Mouse (Mus musculus) neural tube, embryonic 15.5 days (tissue): Measurements from ENCODE around the gene Prpf6. TPM values are rescaled to one million over a fixed set of nuclear protein-coding genes. Genes with fewer than 3 reads are reported as not detected.

Source experiments
- ATAC-seq: fragments of 200-750 bp; cut with Nextera tagmentation; 2 replicates; pipeline ENCODE4 v1.8.0; 2017; ENCODE audit warnings: mild to moderate bottlenecking, moderate TSS enrichment, moderate library complexity; ENCODE audit not compliant: low FRiP score
- H3K27ac ChIP-seq: fragments of 300-500 bp; sonication (generic); replicated peaks from 2 replicates; pipeline ENCODE4 v1.5.1; 2015; ENCODE audit warnings: mild to moderate bottlenecking, inconsistent platforms
- H3K27me3 ChIP-seq: fragments of 300-500 bp; sonication (generic); replicated peaks from 2 replicates; pipeline ENCODE4 v1.6.1; 2015; ENCODE audit warnings: inconsistent platforms
- H3K36me3 ChIP-seq: fragments of 300-500 bp; sonication (generic); 2 replicates; pipeline ENCODE4 v1.6.1; 2015; ENCODE audit warnings: inconsistent platforms
- H3K4me1 ChIP-seq: fragments of 300-500 bp; sonication (generic); 2 replicates; pipeline ENCODE4 v1.6.1; 2015; ENCODE audit warnings: inconsistent platforms
- H3K4me2 ChIP-seq: fragments of 300-500 bp; sonication (generic); 2 replicates; pipeline ENCODE4 v1.6.1; 2015; ENCODE audit warnings: inconsistent platforms, mild to moderate bottlenecking, moderate library complexity
- H3K4me3 ChIP-seq: fragments of 300-500 bp; sonication (generic); replicated peaks from 2 replicates; pipeline ENCODE4 v1.5.1; 2015; ENCODE audit warnings: mild to moderate bottlenecking, inconsistent platforms
- H3K9ac ChIP-seq: fragments of 300-500 bp; sonication (generic); replicated peaks from 2 replicates; pipeline ENCODE4 v1.6.1; 2015; ENCODE audit warnings: mild to moderate bottlenecking, inconsistent platforms
- H3K9me3 ChIP-seq: fragments of 300-500 bp; sonication (generic); replicated peaks from 2 replicates; pipeline ENCODE4 v1.6.1; 2016; ENCODE audit warnings: inconsistent platforms
- WGBS: fragments of 180-500 bp; shearing (Covaris S2); methylation state at CpG from one replicate; pipeline ENCODE4 v1.1.7; 2015; ENCODE audit warnings: mixed read lengths; 5-methylcytosine and 5-hydroxymethylcytosine counted together
- polyA plus RNA-seq: library from polyadenylated mRNA; unstranded; fragments of >200 nt; fragmentation: Nextera tagmentation; extraction: Ambion mirVana; gene quantifications from 2 replicates; pipeline ENCODE4 v1.2.1, GENCODE M21; 2015

Prpf6 gene
- 58.2 and 61.1 TPM in 2 replicates for polyA plus RNA-seq

DNA sequence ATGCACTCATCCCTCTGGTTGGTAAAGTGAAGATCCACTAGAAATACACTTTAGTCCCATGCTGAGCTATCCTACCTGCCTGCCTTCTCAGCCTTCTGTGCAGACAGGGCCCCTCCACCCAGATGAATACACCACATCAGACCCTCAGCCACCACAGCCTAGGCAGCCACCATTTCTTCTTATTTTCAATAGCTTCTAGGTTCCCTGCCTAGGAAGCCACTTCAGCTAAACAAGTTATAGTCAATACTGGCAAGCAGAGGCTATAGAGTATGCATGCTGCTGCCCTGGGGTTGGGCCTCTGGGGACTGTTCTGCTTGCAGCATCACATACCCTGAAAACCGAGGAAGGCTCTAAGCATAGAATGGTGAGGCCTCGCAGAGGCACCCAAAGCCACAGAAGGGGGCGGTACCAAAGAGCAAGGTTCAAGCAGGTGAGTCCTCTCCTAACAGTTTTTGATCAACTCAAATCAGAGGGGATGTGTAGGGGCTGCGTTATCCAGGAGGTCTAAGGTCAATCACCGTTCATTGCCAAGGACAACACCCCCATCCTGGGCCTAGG, at the start of gene Prpf6:
Gene Prpf6 (plus strand): TSS at position 341 of the 558 bp plus-strand sequence.
- peaks cover 52% of the 10 kb centered on the region for H3K36me3 ChIP-seq
- peak; percentile 18 for ATAC-seq
- H3K9me3 ChIP-seq, result no peaks in the 10 kb centered on the region
- peak within 1 kb of the TSS; percentile 90 for H3K9ac ChIP-seq
- peak within 1 kb of the TSS; percentile 95 for H3K27ac ChIP-seq
- peak within 1 kb of the TSS; percentile 90 for H3K4me2 ChIP-seq
- no peaks in the 10 kb centered on the region for H3K27me3 ChIP-seq
- H3K4me1 ChIP-seq, result peaks cover 37% of the 10 kb centered on the region
- WGBS, result 22% methylated on average over 5 of the region's 5 CpGs
- H3K4me3 ChIP-seq, result peak within 1 kb of the TSS; percentile 83

DNA sequence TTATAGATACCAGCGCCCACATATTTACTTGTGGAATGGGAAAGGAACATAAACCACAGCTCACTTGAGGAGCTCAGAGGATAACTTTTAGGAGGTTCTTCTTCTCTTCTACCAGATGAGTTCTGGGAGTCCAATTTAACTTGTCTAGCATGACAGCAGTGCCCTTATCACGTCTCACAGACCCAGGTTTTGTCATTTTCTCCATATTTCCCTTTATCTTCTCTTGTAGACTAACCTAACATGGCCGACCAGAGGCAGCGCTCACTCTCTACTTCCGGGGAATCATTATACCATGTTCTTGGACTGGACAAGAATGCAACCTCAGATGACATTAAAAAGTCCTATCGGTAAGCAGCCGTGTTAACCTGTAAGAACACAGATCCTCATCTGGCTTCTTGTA, 45.5 kb upstream of the Prpf6 start:
- no peak for ATAC-seq
- H3K4me2 ChIP-seq, result no peak overlapping the region
- no peak overlapping the region for H3K27ac ChIP-seq
- no peaks in the 10 kb centered on the region for H3K27me3 ChIP-seq
- H3K9ac ChIP-seq, result no peak overlapping the region
- WGBS, result 97% methylated on average over 7 of the region's 7 CpGs
- peaks cover 42% of the 10 kb centered on the region for H3K36me3 ChIP-seq
- no peaks in the 10 kb centered on the region for H3K4me1 ChIP-seq
- H3K4me3 ChIP-seq, result no peak overlapping the region
- H3K9me3 ChIP-seq, result no peaks in the 10 kb centered on the region

DNA sequence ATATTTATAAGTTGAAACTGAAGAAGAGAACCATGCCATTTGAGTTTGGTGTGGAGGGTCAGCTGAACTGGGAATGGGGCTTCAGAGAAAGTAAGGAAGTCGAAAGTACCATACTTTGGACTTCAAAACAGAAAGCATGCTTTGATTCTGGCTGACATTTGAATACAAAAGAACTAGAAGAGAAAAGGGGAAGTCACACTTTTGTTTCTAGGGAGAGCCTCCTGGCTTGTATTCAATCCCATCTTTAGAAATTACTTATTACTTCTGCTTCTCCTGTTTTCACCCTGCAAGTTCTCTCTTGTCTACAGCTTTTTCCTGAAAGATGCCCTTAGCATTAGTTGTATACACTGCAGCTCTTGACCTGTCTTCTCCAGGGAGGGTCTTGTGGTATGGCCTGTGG, 43.4 kb upstream of the Prpf6 start:
- Histone ChIP-seq H3K36me3 (peaks cover 63% of the 10 kb centered on the region), H3K9ac (no peak overlapping the region), H3K4me3 (no peak overlapping the region), H3K4me2 (no peak overlapping the region), H3K4me1 (no peaks in the 10 kb centered on the region), H3K9me3 (no peaks in the 10 kb centered on the region), H3K27me3 (no peaks in the 10 kb centered on the region), H3K27ac (no peak overlapping the region)
- WGBS, result 88% methylated on average over 1 of the region's 1 CpGs
- ATAC-seq, result no peak

DNA sequence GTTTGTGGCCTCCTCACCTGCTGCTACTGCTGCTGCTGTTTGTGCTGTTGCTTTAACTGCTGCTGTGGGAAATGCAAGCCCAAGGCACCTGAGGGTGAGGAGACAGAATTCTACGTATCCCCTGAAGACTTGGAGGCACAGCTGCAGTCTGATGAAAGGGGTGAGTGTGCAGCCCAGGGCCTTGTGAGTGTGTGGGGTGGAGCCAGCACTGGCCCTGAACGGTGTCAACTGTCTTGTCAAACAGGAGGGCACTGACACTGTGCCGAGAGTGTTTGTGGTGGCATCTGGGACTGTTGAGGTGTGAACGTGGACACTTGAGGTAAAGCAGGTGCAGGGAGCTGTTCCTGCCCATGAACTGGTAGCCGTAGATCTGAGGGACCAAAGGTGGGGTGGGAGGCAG, 43.0 kb upstream of the Prpf6 start:
- no peak overlapping the region for H3K27ac ChIP-seq
- no peaks in the 10 kb centered on the region for H3K4me1 ChIP-seq
- no peak overlapping the region for H3K9ac ChIP-seq
- peaks cover 63% of the 10 kb centered on the region for H3K36me3 ChIP-seq
- H3K4me2 ChIP-seq, result no peak overlapping the region
- no peaks in the 10 kb centered on the region for H3K27me3 ChIP-seq
- H3K4me3 ChIP-seq, result no peak overlapping the region
- no peaks in the 10 kb centered on the region for H3K9me3 ChIP-seq
- ATAC-seq, result no peak
- 92% methylated on average over 5 of the region's 5 CpGs for WGBS

DNA sequence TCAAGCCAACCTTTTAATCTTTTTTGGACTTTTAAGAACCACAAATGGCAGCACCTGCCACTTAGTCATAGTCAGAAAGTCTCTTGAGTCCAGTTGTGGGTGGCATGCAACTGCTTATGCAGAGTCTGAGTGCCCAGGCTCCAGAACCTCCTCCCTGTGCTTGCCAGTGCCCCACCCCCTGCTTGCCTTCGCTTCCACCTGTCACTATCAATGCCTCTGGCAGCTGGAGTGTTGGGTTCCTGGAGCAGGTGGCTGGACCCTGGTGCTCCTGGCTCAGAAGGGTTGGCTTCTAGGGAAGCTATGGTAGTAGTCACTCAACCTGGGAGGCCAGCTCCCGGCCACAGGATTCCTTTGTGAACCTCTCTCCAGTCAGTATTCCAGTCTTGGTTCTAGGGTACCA, 41.4 kb upstream of the Prpf6 start:
- ATAC-seq, result no peak
- Histone ChIP-seq H3K36me3 (peaks cover 71% of the 10 kb centered on the region), H3K4me1 (no peaks in the 10 kb centered on the region)

DNA sequence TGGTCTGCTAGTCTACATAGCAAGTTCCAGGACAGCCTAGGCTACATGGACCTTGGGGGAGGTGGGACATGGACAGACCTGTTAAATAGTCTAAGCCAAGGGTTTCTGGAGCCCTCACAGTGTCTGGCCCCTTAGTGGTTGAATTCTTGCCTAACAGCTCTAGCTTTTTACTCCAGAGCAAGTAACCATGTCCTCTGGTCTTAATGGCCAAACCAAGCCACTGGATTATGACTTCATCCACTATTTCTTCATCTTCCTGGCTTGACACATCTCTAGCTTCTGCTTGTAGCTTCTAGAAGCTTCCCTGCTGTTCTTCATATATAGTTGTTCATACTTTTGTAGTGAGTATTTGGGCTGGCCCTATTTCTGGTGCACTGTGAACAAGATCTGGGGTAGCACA, 37.9 kb upstream of the Prpf6 start:
- H3K27me3 ChIP-seq, result no peaks in the 10 kb centered on the region
- no peak for ATAC-seq
- peaks cover 52% of the 10 kb centered on the region for H3K36me3 ChIP-seq
- H3K4me1 ChIP-seq, result no peaks in the 10 kb centered on the region
- H3K4me3 ChIP-seq, result no peak overlapping the region
- no peak overlapping the region for H3K9ac ChIP-seq
- H3K27ac ChIP-seq, result no peak overlapping the region
- no peak overlapping the region for H3K4me2 ChIP-seq
- no peaks in the 10 kb centered on the region for H3K9me3 ChIP-seq

More for the DNA sequence above, 41.4 kb upstream of the Prpf6 start:
- WGBS, result 97% methylated on average over 2 of the region's 2 CpGs
- Histone ChIP-seq H3K9me3 (no peaks in the 10 kb centered on the region), H3K27me3 (no peaks in the 10 kb centered on the region), H3K4me3 (no peak overlapping the region), H3K9ac (no peak overlapping the region), H3K27ac (no peak overlapping the region), H3K4me2 (no peak overlapping the region)

DNA sequence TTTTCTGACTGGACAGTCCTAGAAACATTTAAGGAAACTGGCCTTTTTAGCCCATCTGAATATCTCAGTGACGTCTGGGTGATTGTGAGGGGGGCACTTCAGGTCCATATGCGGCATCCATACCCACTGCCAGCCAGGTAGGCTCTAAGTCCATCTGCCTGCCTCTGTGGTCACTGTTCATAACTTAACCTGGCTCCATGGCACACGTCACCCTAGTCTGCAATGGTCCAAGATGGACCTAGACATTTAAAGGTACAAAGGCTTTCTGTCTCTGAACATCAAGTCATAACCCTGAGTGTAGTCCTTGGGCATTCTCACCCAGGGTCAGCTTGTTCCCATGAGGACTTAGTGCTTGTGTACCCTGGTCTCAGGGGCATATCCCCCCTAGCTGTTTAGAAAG, 24.3 kb upstream of the Prpf6 start:
- H3K27me3 ChIP-seq, result no peaks in the 10 kb centered on the region
- 0 out of 2 replicates have a peak, but pooled peaks cover 4% of the 10 kb centered on the region for H3K36me3 ChIP-seq
- H3K27ac ChIP-seq, result no peak overlapping the region
- no peak overlapping the region for H3K9ac ChIP-seq
- no peak overlapping the region for H3K4me2 ChIP-seq
- H3K9me3 ChIP-seq, result no peaks in the 10 kb centered on the region
- H3K4me3 ChIP-seq, result no peak overlapping the region
- no peak for ATAC-seq
- H3K4me1 ChIP-seq, result no peaks in the 10 kb centered on the region
- 84% methylated on average over 3 of the region's 3 CpGs for WGBS

DNA sequence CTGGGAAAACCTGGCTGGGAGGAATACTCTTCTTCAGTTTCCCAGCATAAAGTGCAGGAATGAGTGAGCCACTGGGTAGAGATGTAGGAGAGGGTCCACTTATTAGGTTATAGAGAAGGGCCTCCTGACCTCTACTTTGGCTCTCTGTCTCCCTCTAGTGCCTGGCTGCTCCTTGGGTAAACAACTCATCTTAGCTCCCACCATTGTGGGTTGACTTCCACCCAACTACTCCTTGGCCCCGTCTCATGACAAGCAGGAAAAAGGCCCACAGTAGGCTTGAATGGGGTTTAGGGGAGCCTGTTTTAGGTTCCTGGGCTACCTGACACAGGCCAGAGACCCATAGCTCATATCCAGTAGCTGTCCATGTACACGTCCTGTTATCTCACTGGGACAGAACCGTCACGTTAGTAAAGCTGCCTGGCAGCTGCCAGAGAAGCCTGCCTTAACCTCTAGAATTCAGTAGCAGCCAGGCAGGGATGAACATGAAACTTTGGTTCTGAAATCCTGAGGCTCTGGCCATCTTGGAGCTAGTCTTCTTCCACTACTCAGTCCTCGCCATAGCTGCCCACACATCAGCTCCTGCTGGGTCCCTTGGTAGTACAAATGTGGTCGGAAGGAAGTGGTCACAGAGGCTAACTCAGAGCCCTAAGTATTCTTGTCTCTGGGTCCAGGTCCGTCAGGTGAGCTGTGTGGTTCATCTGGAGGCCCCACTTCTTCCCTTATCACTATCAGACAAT, 23.2 kb upstream of the Prpf6 start:
- no peaks in the 10 kb centered on the region for H3K4me1 ChIP-seq
- no peak for ATAC-seq
- H3K36me3 ChIP-seq, result 0 out of 2 replicates have a peak, but pooled peaks cover 7% of the 10 kb centered on the region
- 83% methylated on average over 7 of the region's 7 CpGs for WGBS
- no peak overlapping the region for H3K9ac ChIP-seq
- H3K4me3 ChIP-seq, result no peak overlapping the region
- H3K27me3 ChIP-seq, result no peaks in the 10 kb centered on the region
- no peak overlapping the region for H3K27ac ChIP-seq
- no peaks in the 10 kb centered on the region for H3K9me3 ChIP-seq
- no peak overlapping the region for H3K4me2 ChIP-seq

DNA sequence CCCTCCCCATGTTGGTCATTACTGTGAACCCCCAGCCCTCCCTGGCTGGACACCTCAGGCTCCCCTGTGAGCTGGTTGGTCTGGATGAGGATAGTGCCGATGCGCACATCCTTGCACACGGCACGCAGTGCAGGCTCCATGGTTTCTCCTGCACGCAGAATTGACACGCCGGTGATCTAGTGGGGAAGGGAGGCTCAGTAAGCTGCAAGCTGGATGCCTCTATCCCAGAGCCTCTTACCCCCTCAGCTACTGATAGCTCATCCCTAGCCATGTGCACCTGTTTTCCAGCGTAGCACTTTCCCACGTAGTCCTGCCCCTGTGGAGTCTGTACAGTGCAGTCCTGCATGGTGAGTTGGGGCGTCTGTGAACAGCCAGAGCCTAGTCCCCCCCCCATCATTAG, 21.8 kb upstream of the Prpf6 start:
- no peak overlapping the region for H3K4me2 ChIP-seq
- no peaks in the 10 kb centered on the region for H3K9me3 ChIP-seq
- H3K27ac ChIP-seq, result no peak overlapping the region
- no peaks in the 10 kb centered on the region for H3K4me1 ChIP-seq
- H3K27me3 ChIP-seq, result no peaks in the 10 kb centered on the region
- H3K36me3 ChIP-seq, result peaks cover 9% of the 10 kb centered on the region; the same call in 1 of the 2 replicates
- no peak for ATAC-seq
- no peak overlapping the region for H3K9ac ChIP-seq
- H3K4me3 ChIP-seq, result no peak overlapping the region
- WGBS, result 90% methylated on average over 10 of the region's 10 CpGs

DNA sequence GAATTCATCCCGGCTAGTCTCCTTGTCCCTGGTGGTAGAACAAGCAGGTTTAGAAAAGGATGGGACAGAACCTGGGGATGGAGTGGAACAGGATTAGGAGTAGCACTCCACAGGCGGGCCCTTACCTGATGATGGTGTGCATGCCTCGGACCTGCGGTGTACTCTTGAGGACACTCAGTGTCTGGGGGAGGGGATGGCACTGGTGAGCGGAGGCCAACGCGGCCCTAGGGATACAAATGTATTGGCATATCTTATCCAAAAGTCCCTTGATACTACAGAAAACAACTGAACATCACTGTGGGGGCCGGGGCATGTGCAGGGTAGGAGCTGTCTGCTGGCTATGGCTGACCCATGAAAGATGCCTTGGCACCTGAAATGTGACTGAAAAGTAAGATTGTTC, 21.3 kb upstream of the Prpf6 start:
- no peak for ATAC-seq
- Histone ChIP-seq H3K4me2 (no peak overlapping the region), H3K9me3 (no peaks in the 10 kb centered on the region), H3K27me3 (no peaks in the 10 kb centered on the region), H3K4me1 (no peaks in the 10 kb centered on the region), H3K27ac (no peak overlapping the region), H3K36me3 (peaks cover 9% of the 10 kb centered on the region; the same call in 1 of the 2 replicates), H3K9ac (no peak overlapping the region), H3K4me3 (no peak overlapping the region)
- 89% methylated on average over 8 of the region's 8 CpGs for WGBS

DNA sequence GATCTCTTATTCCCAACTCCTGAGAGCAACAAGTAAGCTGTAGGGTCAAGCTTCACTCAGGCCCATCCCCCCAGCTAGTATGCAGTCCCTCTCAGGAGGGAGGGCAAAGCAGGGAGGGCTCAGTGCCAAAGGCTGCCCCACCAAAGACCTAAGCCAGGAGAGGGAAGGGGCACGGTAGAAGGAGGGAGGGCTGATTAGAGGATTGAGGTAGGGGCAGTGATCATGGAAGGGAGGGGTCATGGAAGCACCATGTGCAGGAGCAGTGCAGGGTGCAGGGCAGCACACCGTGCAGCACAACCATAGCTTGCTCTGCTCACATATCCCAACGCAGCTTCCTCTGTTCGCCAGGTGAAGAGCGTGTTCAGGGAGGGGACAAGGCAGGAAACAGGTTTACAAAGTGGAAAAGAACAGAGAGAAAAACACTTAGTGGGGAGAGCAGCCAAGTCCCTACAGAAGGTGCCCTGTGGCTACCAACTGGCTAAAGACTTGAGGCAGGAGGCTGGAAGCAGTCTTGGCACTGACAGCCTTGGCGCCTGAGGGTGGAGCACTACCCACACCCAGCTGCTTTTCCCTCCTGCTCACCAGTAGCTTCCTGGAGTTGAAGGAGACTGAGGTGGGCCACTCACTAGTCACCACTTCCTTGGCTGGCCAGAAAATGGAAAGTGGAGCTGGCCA, 20.6 kb upstream of the Prpf6 start:
- 79% methylated on average over 6 of the region's 6 CpGs for WGBS
- H3K9me3 ChIP-seq, result no peaks in the 10 kb centered on the region
- no peak for ATAC-seq

More for the DNA sequence above, 20.6 kb upstream of the Prpf6 start:
- Histone ChIP-seq H3K4me1 (no peaks in the 10 kb centered on the region), H3K4me3 (no peak overlapping the region), H3K4me2 (no peak overlapping the region), H3K27ac (no peak overlapping the region), H3K9ac (no peak overlapping the region), H3K27me3 (no peaks in the 10 kb centered on the region), H3K36me3 (peaks cover 9% of the 10 kb centered on the region; the same call in 1 of the 2 replicates)
